In the genomic region with DNA sequence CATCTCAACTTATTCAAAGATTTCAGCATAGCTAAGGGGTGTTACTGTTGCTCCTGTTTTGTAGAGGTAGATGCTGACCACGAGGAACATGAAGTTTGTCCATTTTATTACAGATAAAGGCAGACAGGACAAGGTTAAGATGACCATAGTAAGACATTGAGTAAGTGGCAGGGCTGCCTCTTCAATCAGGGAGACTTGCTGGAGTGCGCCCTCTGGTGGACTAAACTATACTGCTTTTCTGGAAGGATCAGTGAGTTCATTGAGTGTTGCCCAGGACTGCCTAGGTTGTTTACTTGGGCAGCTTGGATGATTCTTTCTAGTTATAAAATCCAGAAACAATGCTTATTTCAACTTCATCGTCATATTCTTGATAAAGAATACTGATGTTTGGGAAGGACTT, we compare ENCODE assay signal across 9 mouse cellular contexts. TPM values are rescaled to one million over a fixed set of nuclear protein-coding genes. Genes with fewer than 3 reads are reported as not detected.
DNase-seq lines count a peak whose midpoint lies in the region; ATAC-seq and TF ChIP-seq lines count a peak whose summit lies in the region.
"Had no signal": no experiment of that assay in that cellular context is flagged by ENCODE, and none has a peak within 500 bp of the region (broad histone marks: within the 10 kb centered on the region; RNA-seq: fewer than 3 reads in every experiment).

No protein-coding gene starts in this region.

- intact Hi-C loops in gastrocnemius, adult 2 months (cut with DNase I): loop anchor here (2.0 to 5.0 kb wide), 2 partner anchors 104 to 337 kb away; no protein-coding TSS in a partner anchor

- 11% methylated on average over 3 of the region's 3 CpGs for WGBS in kidney, embryonic 15.5 days
- 15% methylated on average over 3 of the region's 3 CpGs for WGBS in liver, adult 2 months

- peak; percentile 67 for ATAC-seq in kidney, embryonic 15.5 days (replicated peaks; ENCODE audit: low FRiP score)

- no peak for TF ChIP-seq POLR2A in liver, adult 2 months (IDR thresholded peaks at IDR 0.05; ENCODE audit: extremely low read depth, insufficient read depth, low read length)

- no peaks in the 10 kb centered on the region for H3K36me3 ChIP-seq in kidney, embryonic 15.5 days
- H3K36me3 ChIP-seq in liver, adult 2 months (ENCODE audit: control insufficient read depth, insufficient read depth, low read length): no peaks in the 10 kb centered on the region
- H3K36me3 ChIP-seq: heart, embryonic 15.5 days had no signal

- no peak overlapping the region for H3K4me3 ChIP-seq in gastrocnemius, adult 2 months
- no peak overlapping the region for H3K4me3 ChIP-seq in kidney, embryonic 15.5 days (replicated peaks)
- no peak overlapping the region for H3K4me3 ChIP-seq in liver, adult 2 months (ENCODE audit: insufficient read depth, low read depth, low read length)
- H3K4me3 ChIP-seq: heart, embryonic 15.5 days had no signal

- DNase-seq in CD4-positive, CD25-positive, alpha-beta regulatory T cell, adult 2 months (ENCODE audit: low read depth, low spot score): peak; percentile 67
- DNase-seq in WW6 (ENCODE audit: low read depth, low spot score): peak; percentile 36
- DNase-seq in cerebellum, postnatal 25 days: peak; percentile 25 to 67
- peak; percentile 62 for DNase-seq in gastrocnemius, adult 2 months
- DNase-seq in liver, adult 2 months (ENCODE audit: extremely low read depth, low read depth, low spot score): peak; percentile 63
- DNase-seq in ovary, adult 18-20 months (ENCODE audit: low spot score): peak; percentile 17
- peak; percentile 42 for DNase-seq in thymus, postnatal 25 days

- no peaks in the 10 kb centered on the region for H3K27me3 ChIP-seq in kidney, embryonic 15.5 days
- no peaks in the 10 kb centered on the region for H3K27me3 ChIP-seq in liver, adult 2 months (ENCODE audit: control insufficient read depth, insufficient read depth, low read length)
- H3K27me3 ChIP-seq: heart, embryonic 15.5 days had no signal

- H3K9ac ChIP-seq in kidney, embryonic 15.5 days: no peak overlapping the region
- no peak overlapping the region for H3K9ac ChIP-seq in liver, adult 2 months (ENCODE audit: low read depth, low read length)
- H3K9ac ChIP-seq: heart, embryonic 15.5 days had no signal

- no peak overlapping the region for H3K4me2 ChIP-seq in kidney, embryonic 15.5 days
- H3K4me2 ChIP-seq: heart, embryonic 15.5 days had no signal

- H3K9me3 ChIP-seq in kidney, embryonic 15.5 days (replicated peaks): no peaks in the 10 kb centered on the region
- H3K9me3 ChIP-seq: heart, embryonic 15.5 days had no signal

- H3K4me1 ChIP-seq in kidney, embryonic 15.5 days: no peaks in the 10 kb centered on the region
- no peaks in the 10 kb centered on the region for H3K4me1 ChIP-seq in liver, adult 2 months (ENCODE audit: control insufficient read depth, insufficient read depth, low read length)
- H3K4me1 ChIP-seq: heart, embryonic 15.5 days had no signal

- TF ChIP-seq CTCF in gastrocnemius, adult 2 months (IDR thresholded peaks at IDR 0.05): peak; percentile 88
- TF ChIP-seq CTCF in liver, adult 2 months (IDR thresholded peaks at IDR 0.05; ENCODE audit: low read depth, low read length): peak; percentile 64

- H3K27ac ChIP-seq in gastrocnemius, adult 2 months: no peak overlapping the region
- H3K27ac ChIP-seq in kidney, embryonic 15.5 days: no peak overlapping the region
- H3K27ac ChIP-seq in liver, adult 2 months (replicated peaks; ENCODE audit: insufficient read depth, low read depth, low read length): no peak overlapping the region
- H3K27ac ChIP-seq: heart, embryonic 15.5 days had no signal

- H3K79me2 ChIP-seq in liver, adult 2 months (ENCODE audit: control insufficient read depth, insufficient read depth, low read length): no peaks in the 10 kb centered on the region

RNA-seq across cellular contexts. Expression of a gene that starts 47.1 kb away (rescaled TPM):
- 1 to 10 TPM; 1.3 to 2.1 TPM for total RNA-seq in gastrocnemius, adult 2 months (2021)
- polyA plus RNA-seq in kidney, embryonic 15.5 days (2015; fragmentation: Nextera tagmentation; extraction: Ambion mirVana): 1.4 and 2.8 TPM in 2 replicates
- total RNA-seq in liver, adult 2 months (2014; rRNA removed): 559 and 727 TPM in 2 replicates
- 72.5 and 77.5 TPM in 2 replicates for polyA plus RNA-seq in liver, adult 2 months (2012; rRNA removed)

RNA-seq across cellular contexts. Expression of a gene that starts 56.5 kb away (rescaled TPM):
- not detected for total RNA-seq in gastrocnemius, adult 2 months (2021)
- not detected in 2 replicates for polyA plus RNA-seq in kidney, embryonic 15.5 days (2015; fragmentation: Nextera tagmentation; extraction: Ambion mirVana)
- total RNA-seq in liver, adult 2 months (2014; rRNA removed): not detected in 2 replicates
- polyA plus RNA-seq in liver, adult 2 months (2012; rRNA removed): not detected in 2 replicates
- polyA plus RNA-seq: heart, embryonic 15.5 days had no signal

Comparison
In these comparisons a context has a peak if more than half of its experiments do, and no peak if none do; other contexts are left out.
1. DNase-seq: peak in every context shown above with its lines; median percentile 67 in CD4-positive, CD25-positive, alpha-beta regulatory T cell, adult 2 months; 63 in liver, adult 2 months; 62 in gastrocnemius, adult 2 months; 46 in cerebellum, postnatal 25 days; 42 in thymus, postnatal 25 days; 36 in WW6; 17 in ovary, adult 18-20 months.
2. RNA of a gene that starts 47.1 kb away (total RNA-seq): 559 to 727 TPM in liver, adult 2 months; 1.3 to 2.1 TPM in gastrocnemius, adult 2 months; every median in the first group is over 100 times any median in the second.